Mouse (Mus musculus) intestine, embryonic 14.5 days (tissue): Measurements from ENCODE around the gene Atg4a. TPM values are rescaled to one million over a fixed set of nuclear protein-coding genes. Genes with fewer than 3 reads are reported as not detected.

Experiments used
- ATAC-seq: fragments of 200-750 bp; cut with Nextera tagmentation; replicated peaks from 2 replicates; pipeline ENCODE4 v1.8.0; 2017; ENCODE audit warnings: low read depth, moderate number of reproducible peaks, moderate TSS enrichment, moderate library complexity; ENCODE audit not compliant: low FRiP score, low TSS enrichment
- DNase-seq: peaks from one replicate; pipeline ENCODE4 v3.0.0-alpha.2; 2018; ENCODE audit warnings: low spot score
- H3K27ac ChIP-seq: fragments of 300-500 bp; sonication (generic); 2 replicates; pipeline ENCODE4 v1.5.1; 2014; ENCODE audit warnings: low read depth, mild to moderate bottlenecking, control low read depth
- H3K27me3 ChIP-seq: fragments of 300-500 bp; sonication (generic); replicated peaks from 2 replicates; pipeline ENCODE4 v1.6.1; 2014; ENCODE audit warnings: low read length, control low read depth; ENCODE audit not compliant: control insufficient read depth, insufficient read depth
- H3K36me3 ChIP-seq: fragments of 300-500 bp; sonication (generic); 2 replicates; pipeline ENCODE4 v1.6.1; 2014; ENCODE audit warnings: low read length, control low read depth; ENCODE audit not compliant: control insufficient read depth, insufficient read depth
- H3K4me1 ChIP-seq: fragments of 300-500 bp; sonication (generic); replicated peaks from 2 replicates; pipeline ENCODE4 v1.6.1; 2014; ENCODE audit warnings: low read length, control low read depth, mixed read lengths; ENCODE audit not compliant: control insufficient read depth, insufficient read depth
- H3K4me2 ChIP-seq: fragments of 300-500 bp; sonication (generic); 2 replicates; pipeline ENCODE4 v1.6.1; 2014; ENCODE audit warnings: low read length
- H3K4me3 ChIP-seq: fragments of 300-500 bp; sonication (generic); 2 replicates; pipeline ENCODE4 v1.5.1; 2014; ENCODE audit warnings: low read depth, low read length, control low read depth, mixed read lengths
- H3K9ac ChIP-seq: fragments of 300-500 bp; sonication (generic); 2 replicates; pipeline ENCODE4 v1.6.1; 2014; ENCODE audit warnings: mild to moderate bottlenecking, low read length
- H3K9me3 ChIP-seq: fragments of 300-500 bp; sonication (generic); 2 replicates; pipeline ENCODE4 v1.6.1; 2016; ENCODE audit warnings: low read length, control low read depth; ENCODE audit not compliant: control insufficient read depth
- WGBS: fragments of 180-500 bp; shearing (Covaris S2); extraction: QIAGEN DNeasy Blood & Tissue Kit; methylation state at CpG from one replicate; pipeline ENCODE4 v1.1.7; 2014; 5-methylcytosine and 5-hydroxymethylcytosine counted together
- polyA plus RNA-seq: library from polyadenylated mRNA; unstranded; fragments of >200 nt; fragmentation: Nextera tagmentation; extraction: Ambion mirVana; gene quantifications from 2 replicates; pipeline ENCODE4 v1.2.1, GENCODE M21; 2014

The Atg4a gene
- polyA plus RNA-seq, 1 experiment from 2014 or later: 13.3 TPM

- H3K9ac ChIP-seq: no peak overlapping the region
- no peak overlapping the region for H3K27ac ChIP-seq
- no peaks in the 10 kb centered on the region for H3K9me3 ChIP-seq
- no peaks in the 10 kb centered on the region for H3K36me3 ChIP-seq
- peaks cover 31% of the 10 kb centered on the region; the same call in 1 of the 2 replicates for H3K27me3 ChIP-seq
- no peak overlapping the region for H3K4me2 ChIP-seq
- H3K4me1 ChIP-seq: no peaks in the 10 kb centered on the region
- no peak overlapping the region for H3K4me3 ChIP-seq
- no peak for ATAC-seq
- DNase-seq: no peak
Measured at GRCm38 (mm10) chrX:141195036-141195435, 238.3 kb downstream of the Atg4a start.

GRCm38 (mm10) chrX:141198993-141199392 is 242.3 kb downstream of the Atg4a start:
- Histone ChIP-seq H3K9me3 (no peaks in the 10 kb centered on the region), H3K36me3 (no peaks in the 10 kb centered on the region), H3K4me1 (no peaks in the 10 kb centered on the region), H3K4me3 (no peak overlapping the region), H3K27ac (no peak overlapping the region), H3K9ac (no peak overlapping the region), H3K4me2 (no peak overlapping the region), H3K27me3 (peaks cover 25% of the 10 kb centered on the region; the same call in 1 of the 2 replicates)
- no peak for ATAC-seq
- 75% methylated on average over 3 of the region's 3 CpGs for WGBS
- DNase-seq: no peak

- no peak overlapping the region for H3K27ac ChIP-seq
- H3K9ac ChIP-seq: no peak overlapping the region
- peaks cover 19% of the 10 kb centered on the region for H3K27me3 ChIP-seq
- ATAC-seq: no peak
- no peaks in the 10 kb centered on the region for H3K4me1 ChIP-seq
- no peak overlapping the region for H3K4me2 ChIP-seq
- no peaks in the 10 kb centered on the region for H3K9me3 ChIP-seq
- no peaks in the 10 kb centered on the region for H3K36me3 ChIP-seq
- 29% methylated on average over 5 of the region's 5 CpGs for WGBS
- H3K4me3 ChIP-seq: no peak overlapping the region
- no peak for DNase-seq
Measured at GRCm38 (mm10) chrX:141212802-141213201, 256.1 kb downstream of the Atg4a start.

Other genes with a start within 250 kb of the Atg4a start
- 0.14 TPM in 1 of 2 replicates, not detected in the other for gene Tex13b, start 143.5 kb upstream of the Atg4a start, polyA plus RNA-seq
- gene Vsig1, start 49.3 kb upstream of the Atg4a start, polyA plus RNA-seq: 0.19 and 0.89 TPM in 2 replicates
- gene Psmd10, start 179 bp upstream of the Atg4a start, polyA plus RNA-seq: 41.3 and 41.6 TPM in 2 replicates